ENCODE assay signal across 15 mouse cellular contexts in genomic region chr13:97492958-97493735, GRCm38 (mm10).
DNase-seq lines count a peak whose midpoint lies in the region; ATAC-seq and TF ChIP-seq lines count a peak whose summit lies in the region.
"Had no signal": no experiment of that assay in that cellular context is flagged by ENCODE, and none has a peak within 500 bp of the region (broad histone marks: within the 10 kb centered on the region; RNA-seq: fewer than 3 reads in every experiment).

No protein-coding gene starts in this region.

- peak; percentile 46 for DNase-seq in gastrocnemius, adult 2 months
- DNase-seq in gastrocnemius, postnatal 10 days = no peak
- peak; percentile 50 for DNase-seq in limb, embryonic 14.5 days (ENCODE audit: low spot score)
- DNase-seq in limb, embryonic 10.5 days (ENCODE audit: low spot score) = no peak
- DNase-seq in Muller cell, postnatal 12 days (ENCODE audit: inconsistent ontology term) = peak; percentile 72
- DNase-seq in ZHBTc4 (ENCODE audit: low read depth, low spot score) = peak; percentile 61
- no peak for DNase-seq in urinary bladder, postnatal 10 days (ENCODE audit: low spot score)
- DNase-seq: cerebellum, adult 9-10 months; heart, postnatal 10 days; liver; retina, postnatal 1 day had no signal

- H3K4me2 ChIP-seq in limb, embryonic 14.5 days (replicated peaks; ENCODE audit: low read depth, low read length, severe bottlenecking) = no peak overlapping the region
- H3K4me2 ChIP-seq: stomach, embryonic 15.5 days had no signal

- TF ChIP-seq POLR2A in limb, embryonic 14.5 days (IDR thresholded peaks at IDR 0.05; ENCODE audit: borderline replicate concordance, extremely low read depth, insufficient read depth, insufficient read length) = no peak

- peaks cover 22% of the 10 kb centered on the region for H3K4me1 ChIP-seq in limb, embryonic 14.5 days (ENCODE audit: control insufficient read depth, insufficient read depth, low read length)
- H3K4me1 ChIP-seq in limb, embryonic 10.5 days = peaks cover 41% of the 10 kb centered on the region
- H3K4me1 ChIP-seq: megakaryocyte, embryonic 14.5 days; stomach, embryonic 15.5 days had no signal

- no peak overlapping the region for H3K27ac ChIP-seq in gastrocnemius, adult 2 months
- no peak overlapping the region for H3K27ac ChIP-seq in limb, embryonic 14.5 days (replicated peaks; ENCODE audit: low read depth, low read length)
- H3K27ac ChIP-seq in limb, embryonic 10.5 days = no peak overlapping the region
- H3K27ac ChIP-seq: stomach, embryonic 15.5 days had no signal

- H3K27me3 ChIP-seq in limb, embryonic 14.5 days (ENCODE audit: control insufficient read depth, insufficient read depth, low read length) = no peaks in the 10 kb centered on the region
- H3K27me3 ChIP-seq in limb, embryonic 10.5 days (ENCODE audit: low read depth, poor library complexity, severe bottlenecking) = peaks cover 3% of the 10 kb centered on the region; the same call in 1 of the 2 replicates
- H3K27me3 ChIP-seq: stomach, embryonic 15.5 days had no signal

- WGBS in limb, embryonic 14.5 days = 54% methylated on average over 20 of the region's 20 CpGs
- 82% methylated on average over 19 of the region's 20 CpGs for WGBS in limb, embryonic 10.5 days

- no peak overlapping the region for H3K4me3 ChIP-seq in gastrocnemius, adult 2 months
- no peak overlapping the region for H3K4me3 ChIP-seq in limb, embryonic 14.5 days (replicated peaks; ENCODE audit: low read length)
- no peak overlapping the region for H3K4me3 ChIP-seq in limb, embryonic 10.5 days
- H3K4me3 ChIP-seq: megakaryocyte, embryonic 14.5 days; myocyte; stomach, embryonic 15.5 days had no signal

- 0 out of 2 replicates have a peak, but pooled peaks have one; percentile 30 for ATAC-seq in limb, embryonic 14.5 days (ENCODE audit: low FRiP score, low read depth)
- ATAC-seq: CD4-positive, CD25-positive, alpha-beta regulatory T cell, adult 4 months had no signal

- TF ChIP-seq CTCF in gastrocnemius, adult 2 months (IDR thresholded peaks at IDR 0.05) = no peak

- no peaks in the 10 kb centered on the region for H3K9me3 ChIP-seq in limb, embryonic 14.5 days (ENCODE audit: control insufficient read depth, low read length)
- no peaks in the 10 kb centered on the region for H3K9me3 ChIP-seq in limb, embryonic 10.5 days (replicated peaks)
- H3K9me3 ChIP-seq: megakaryocyte, embryonic 14.5 days; stomach, embryonic 15.5 days had no signal

- no peaks in the 10 kb centered on the region for H3K36me3 ChIP-seq in limb, embryonic 14.5 days (ENCODE audit: control insufficient read depth, insufficient read depth, low read length)
- no peaks in the 10 kb centered on the region for H3K36me3 ChIP-seq in limb, embryonic 10.5 days
- H3K36me3 ChIP-seq: stomach, embryonic 15.5 days had no signal

- intact Hi-C loops in gastrocnemius, adult 2 months (cut with DNase I) = no loop called here

- no peak overlapping the region for H3K9ac ChIP-seq in limb, embryonic 14.5 days (ENCODE audit: low read depth, low read length, severe bottlenecking)
- H3K9ac ChIP-seq: stomach, embryonic 15.5 days had no signal

Comparison
In these comparisons a context has a peak if more than half of its experiments do, and no peak if none do; other contexts are left out.
1. DNase-seq: peak in gastrocnemius, adult 2 months (single experiment), limb, embryonic 14.5 days (single experiment), Muller cell, postnatal 12 days (single experiment) and ZHBTc4 (single experiment); none in gastrocnemius, postnatal 10 days (single experiment), limb, embryonic 10.5 days (single experiment) and urinary bladder, postnatal 10 days (single experiment).